Mouse (Mus musculus): ENCODE measurements around the gene Ikzf4.
"Not testable (repeated sequence)": the region's sequence is repeated elsewhere in the genome, so short reads cannot be mapped to it uniquely, and the experiment has no call there.

The Ikzf4 gene

GRCm38 (mm10) chr10:128639999-128640398 is 5.8 kb downstream of the Ikzf4 start:
- no peak for DNase-seq (ENCODE audit: low spot score)

DNA sequence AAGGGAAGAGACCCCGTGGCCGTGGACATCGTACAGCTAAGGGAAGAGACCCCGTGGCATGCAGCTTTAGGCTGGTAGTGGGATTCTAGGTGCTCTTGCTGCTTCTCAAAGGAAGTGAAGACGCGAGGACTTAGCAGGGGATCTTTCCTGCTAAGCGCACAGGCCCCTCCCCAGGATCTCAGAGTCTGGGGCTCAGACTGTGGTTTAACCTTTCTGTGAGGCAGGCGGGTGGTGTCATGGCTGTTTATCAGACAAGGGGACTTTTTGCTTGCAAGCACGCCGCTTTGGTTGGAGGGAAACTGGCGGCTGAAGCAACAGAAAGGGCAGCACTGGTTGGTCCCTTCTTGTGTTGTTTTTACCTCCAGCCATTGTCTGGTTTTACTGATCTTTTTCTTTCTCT is 8.8 kb downstream of the Ikzf4 start:
- no peak for DNase-seq (ENCODE audit: low spot score)

DNA sequence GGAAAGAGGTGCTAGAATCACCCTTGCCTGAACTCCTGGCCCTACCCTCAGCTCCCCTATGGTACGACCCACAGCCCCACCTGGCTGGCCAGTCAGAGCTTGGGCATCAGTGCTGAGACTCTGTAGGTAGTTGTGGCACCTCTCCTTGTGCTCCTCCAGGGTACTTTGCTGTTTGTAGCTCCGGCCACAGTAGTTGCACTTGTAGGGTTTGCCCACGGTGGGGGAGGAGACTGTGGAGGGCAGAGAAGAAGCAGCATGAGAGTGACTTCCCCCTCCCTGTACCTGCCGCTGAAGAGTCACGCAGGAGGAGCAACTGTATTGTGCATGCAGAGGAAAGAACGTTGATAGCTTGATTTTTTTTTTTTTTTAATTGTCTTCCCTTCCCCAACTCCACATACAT is 9.2 kb downstream of the Ikzf4 start:
- DNase-seq (ENCODE audit: low spot score) = no peak

GRCm38 (mm10) chr10:128635697-128636096 is 10.1 kb downstream of the Ikzf4 start:
- DNase-seq (ENCODE audit: low spot score) = no peak

DNA sequence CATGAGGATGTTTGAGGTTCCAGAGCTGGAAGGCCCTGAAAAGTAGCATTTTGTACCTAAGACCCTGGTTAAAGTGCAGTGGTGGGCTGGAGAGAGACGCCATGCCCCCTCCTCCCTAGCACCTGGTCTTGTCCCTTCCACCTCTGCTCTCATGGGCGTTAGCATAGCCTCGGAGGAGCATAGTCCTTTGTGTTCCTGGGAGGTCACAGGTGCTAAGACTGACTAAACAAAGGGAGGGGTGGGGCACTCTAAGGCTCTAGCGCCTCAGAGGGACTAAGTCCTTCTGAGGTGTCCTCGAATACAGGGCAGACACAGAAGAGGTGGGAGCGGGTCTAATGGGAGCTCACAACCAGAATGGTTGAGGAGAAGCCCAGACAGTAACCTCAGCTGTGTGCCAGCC is 14.2 kb downstream of the Ikzf4 start:
- DNase-seq (ENCODE audit: low spot score) = no peak

DNA sequence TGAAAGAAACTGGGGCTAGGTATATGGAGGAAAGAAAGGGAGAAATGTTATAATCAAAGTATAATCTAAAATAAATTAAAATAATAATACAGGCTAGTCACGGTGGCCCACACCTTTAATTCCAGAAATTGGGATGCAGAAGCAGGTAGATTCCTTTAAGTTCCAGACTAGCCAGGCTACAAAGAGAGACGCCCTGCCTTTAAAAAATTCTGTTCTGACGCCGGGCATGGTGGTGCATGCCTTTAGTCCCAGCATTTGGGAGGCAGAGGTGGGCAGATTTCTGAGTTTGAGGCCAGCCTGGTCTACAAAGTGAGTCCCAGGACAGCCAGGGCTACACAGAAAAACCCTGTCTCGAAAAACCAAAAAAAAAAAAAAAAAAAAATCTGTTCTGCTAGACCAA is 15.5 kb downstream of the Ikzf4 start:
- DNase-seq (ENCODE audit: low spot score) = not testable (repeated sequence)

DNA sequence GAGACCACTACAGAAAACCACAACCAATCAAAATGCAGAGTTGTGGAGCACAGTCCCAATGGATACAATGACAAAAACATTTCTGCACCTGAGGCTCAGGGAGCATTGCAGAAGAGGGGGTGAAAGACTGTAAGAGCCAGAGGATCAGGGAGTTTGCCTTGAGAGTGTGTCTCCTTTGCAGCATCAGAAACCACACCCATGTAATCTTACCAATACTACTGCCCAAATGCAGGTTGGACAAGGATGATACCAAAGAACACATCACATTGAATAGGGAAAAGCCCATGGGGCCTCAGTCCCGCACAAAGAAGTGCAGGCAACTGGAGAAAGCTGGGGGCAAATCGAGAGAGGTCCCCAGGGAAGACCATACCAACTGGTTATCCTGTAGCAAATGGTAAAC is 16.0 kb downstream of the Ikzf4 start:
- DNase-seq (ENCODE audit: low spot score) = no peak

DNA sequence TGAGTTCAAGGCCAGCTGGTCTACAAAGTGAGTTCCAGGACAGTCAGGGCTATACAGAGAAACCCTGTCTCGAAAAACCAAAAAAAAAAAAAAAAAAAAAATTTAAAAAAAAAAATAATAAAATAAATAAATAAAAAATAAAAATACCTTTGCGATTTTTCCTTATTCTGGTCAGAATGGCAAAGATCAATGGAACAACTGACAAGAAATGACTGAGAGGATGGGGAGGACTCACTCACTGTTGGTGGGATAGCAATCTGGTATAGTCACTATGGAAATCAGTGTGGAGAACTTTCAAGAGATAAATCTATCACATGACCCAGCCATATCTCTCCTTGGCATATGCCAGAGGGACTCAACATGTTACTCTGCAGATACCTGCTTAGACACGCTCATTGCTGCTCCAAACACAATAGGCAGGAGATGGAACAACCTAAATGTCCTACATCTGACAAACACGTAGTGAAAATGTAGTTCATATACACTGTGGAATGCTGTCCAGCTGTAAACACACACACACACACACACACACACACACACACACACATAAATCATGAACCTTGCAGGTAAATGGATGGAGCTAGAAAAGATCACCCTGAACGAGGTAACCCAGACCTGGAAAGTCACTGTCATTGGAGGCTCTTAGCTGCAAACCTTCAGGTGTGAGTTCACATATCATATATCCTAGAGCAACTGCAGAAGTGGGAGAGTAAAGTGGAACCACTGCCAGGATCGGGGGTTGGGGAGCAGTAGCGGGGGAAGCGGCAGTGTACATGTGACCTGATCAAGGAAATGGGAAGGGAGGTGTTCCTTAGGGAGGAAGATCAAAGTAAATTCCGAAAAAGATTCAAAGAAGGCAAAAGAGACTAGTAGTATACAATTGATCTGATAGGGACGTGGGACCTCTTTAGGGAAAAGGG is 18.1 kb downstream of the Ikzf4 start:
- no peak for DNase-seq (ENCODE audit: low spot score)

- DNase-seq (ENCODE audit: low spot score) = peak; percentile 90
Observed at GRCm38 (mm10) chr10:128626311-128627310, 19.2 kb downstream of the Ikzf4 start, which contains the start of gene Rps26. Gene Rps26, minus strand, starts transcription at chr10:128626747.

DNA sequence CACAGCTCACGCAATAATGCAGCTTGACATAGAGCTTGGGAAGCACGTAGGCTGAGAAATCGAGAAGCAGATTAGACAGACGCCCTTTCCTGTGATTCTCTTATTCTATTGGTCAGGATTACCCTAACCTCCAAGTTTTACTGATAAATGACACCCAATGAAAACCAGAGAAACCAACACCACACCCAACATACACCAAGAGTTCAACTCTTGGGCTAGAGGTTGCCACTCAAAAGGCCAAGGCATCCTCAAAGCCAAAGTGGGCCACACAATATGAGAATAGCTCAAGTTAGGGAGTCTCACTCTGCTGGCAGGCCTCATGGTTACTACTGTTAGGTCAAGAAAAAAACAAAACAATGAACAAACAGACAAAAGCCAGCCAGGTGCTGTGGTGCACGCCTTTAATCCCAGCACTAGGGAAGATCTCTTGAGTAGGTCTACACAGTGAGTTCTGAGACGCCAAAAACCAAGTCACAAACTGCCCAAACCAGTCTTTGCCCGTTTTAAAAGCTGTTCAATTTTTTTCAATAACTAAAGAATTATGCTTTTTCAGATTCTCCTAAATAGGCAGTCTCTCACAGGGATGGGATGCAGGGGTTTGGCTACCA is 20.4 kb downstream of the Ikzf4 start:
- DNase-seq (ENCODE audit: low spot score) = no peak

- DNase-seq (ENCODE audit: low spot score) = not testable (repeated sequence)
Observed at GRCm38 (mm10) chr10:128623106-128623613, 22.6 kb downstream of the Ikzf4 start.

DNA sequence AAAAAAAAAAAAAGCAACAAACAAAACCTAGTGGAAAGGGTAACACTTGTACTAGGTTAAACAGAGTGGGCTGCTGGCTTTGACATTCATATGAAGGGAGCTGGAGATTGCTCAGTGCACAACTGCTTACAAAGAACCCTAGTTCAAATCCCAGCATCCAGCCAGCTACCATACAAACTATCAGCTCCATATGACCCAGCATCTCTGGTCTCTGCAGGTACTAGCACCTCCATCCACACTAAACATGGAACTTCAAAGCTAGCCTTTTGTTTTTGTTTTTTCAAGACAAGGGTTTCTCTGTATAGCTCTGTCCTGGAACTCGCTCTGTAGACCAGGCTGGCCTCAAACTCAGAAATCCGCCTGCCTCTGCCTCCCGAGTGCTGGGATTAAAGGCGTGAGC is 23.1 kb downstream of the Ikzf4 start:
- no peak for DNase-seq (ENCODE audit: low spot score)

DNA sequence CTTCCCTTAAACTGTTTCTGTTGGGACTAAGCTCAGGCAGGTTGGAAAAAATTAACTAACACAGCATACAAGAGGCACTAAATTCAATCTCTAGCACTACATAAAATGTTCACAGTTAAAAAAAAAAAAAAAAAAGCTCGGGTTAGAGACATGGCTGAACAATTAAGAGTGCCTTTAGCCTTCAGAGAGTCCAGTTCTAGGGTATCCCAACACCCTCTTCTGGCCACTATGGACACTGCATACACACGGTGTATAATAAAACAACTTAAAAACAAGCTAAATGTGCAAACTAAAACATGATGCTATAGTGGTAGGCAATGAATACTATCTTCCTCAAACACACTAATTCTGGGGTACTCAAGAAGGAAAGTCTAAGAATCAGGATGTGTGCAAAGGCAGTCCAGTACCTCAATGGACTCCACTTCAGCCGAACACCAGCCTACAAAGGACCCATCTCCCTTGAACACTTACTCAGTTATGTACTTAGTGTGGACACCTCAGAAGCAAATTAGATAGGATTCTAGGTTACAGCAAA is 23.7 kb downstream of the Ikzf4 start:
- no peak for DNase-seq (ENCODE audit: low spot score)

- no peak for DNase-seq (ENCODE audit: low spot score)
Observed at GRCm38 (mm10) chr10:128620241-128620640, 25.6 kb downstream of the Ikzf4 start.

DNA sequence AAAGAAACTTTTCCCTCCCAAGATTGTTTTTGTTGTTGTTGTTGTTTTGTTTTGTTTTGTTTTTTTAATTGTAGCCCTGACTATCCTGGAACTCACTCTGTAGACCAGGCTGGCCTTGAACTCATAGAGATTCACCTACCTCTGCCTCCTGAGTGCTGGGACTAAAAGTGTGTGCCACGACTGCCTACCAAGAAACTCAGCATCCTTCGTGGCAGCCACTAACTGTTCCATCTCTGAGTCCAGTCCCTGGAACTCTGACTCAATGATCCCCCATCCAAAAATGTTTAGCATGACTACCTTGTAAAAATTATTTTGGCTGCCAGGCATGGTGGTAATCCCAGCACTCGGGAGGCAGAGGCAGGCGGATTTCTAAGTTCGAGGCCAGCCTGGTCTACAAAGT is 26.6 kb downstream of the Ikzf4 start:
- not testable (repeated sequence) for DNase-seq (ENCODE audit: low spot score)

- no peak for DNase-seq (ENCODE audit: low spot score)
Observed at GRCm38 (mm10) chr10:128618570-128618969, 27.2 kb downstream of the Ikzf4 start.

DNA sequence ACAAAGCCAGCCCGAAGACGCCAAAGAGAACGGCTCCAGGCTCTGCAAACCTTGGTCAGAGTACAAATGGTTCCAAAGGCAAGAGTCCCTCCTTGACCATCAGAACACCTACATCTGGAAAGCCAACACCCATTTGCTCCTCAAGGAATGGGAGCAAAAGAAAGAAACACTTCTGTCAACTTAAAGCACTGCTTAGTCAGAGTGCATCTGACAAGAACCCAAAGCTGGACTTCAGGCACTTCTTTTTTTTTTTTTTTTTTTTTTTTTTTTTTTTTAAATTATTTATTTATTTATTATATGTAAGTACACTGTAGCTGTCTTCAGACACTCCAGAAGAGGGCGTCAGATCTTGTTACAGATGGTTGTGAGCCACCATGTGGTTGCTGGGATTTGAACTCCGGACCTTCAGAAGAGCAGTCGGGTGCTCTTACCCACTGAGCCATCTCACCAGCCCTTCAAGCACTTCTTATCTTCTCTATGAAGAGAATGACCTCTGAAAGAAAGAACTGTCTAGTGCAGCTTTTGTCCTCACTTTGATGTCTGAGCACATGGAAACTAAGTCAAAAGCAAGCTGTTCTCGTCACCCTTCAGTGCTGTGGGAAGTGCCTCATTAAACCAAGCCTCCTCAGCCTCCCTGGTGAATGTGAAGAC is 29.9 kb downstream of the Ikzf4 start:
- DNase-seq (ENCODE audit: low spot score) = not testable (repeated sequence)

DNA sequence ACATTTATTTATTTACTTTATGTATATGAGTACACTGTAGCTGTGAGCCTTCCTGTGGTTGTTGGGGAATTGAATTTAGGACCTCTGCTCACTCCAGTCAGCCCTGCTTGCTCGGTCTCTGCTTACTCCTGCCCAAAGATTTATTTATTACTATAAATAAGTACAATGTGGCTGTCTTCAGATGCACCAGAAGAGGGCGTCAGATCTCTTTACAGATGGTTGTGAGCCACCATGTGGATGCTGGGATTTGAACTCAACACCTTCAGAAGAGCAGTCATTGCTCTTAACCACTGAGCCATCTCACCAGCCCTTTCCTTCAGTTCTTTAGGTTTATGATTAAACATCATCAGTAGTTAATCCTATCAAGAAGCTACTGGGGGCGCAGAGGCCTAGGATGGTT is 30.9 kb downstream of the Ikzf4 start:
- no peak for DNase-seq (ENCODE audit: low spot score)

DNA sequence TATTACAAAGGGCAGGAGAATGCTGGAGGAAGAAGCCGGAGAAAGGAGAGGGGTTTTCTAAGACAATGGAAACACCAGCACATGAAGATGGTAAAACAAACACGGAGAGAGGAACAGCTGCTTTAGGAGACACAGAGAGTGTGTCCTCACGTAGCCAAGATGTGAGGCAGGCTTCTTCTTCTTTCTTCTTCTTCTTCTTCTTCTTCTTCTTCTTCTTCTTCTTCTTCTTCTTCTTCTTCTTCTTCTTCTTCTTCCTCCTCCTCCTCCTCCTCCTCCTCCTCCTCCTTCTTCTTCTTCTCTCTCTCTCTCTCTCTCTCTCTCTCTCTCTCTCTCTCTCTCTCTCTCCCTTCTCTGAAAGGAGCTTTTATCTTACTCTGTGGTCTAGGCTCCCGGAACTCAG is 32.0 kb downstream of the Ikzf4 start:
- not testable (repeated sequence) for DNase-seq (ENCODE audit: low spot score)

DNA sequence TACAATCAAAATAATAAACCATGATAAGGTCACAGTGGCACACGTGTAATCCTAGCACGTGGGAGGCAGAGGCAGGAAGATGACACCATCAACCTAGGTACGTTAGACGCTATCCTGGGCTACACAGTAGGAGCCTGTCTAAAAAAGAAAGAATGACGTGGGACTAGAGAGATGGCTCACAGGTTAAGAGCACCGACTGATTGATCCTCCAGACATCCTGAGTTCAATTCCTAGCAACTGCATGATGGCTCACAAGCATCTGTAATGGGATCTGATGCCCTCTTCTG is 32.7 kb downstream of the Ikzf4 start:
- DNase-seq (ENCODE audit: low spot score) = no peak

DNA sequence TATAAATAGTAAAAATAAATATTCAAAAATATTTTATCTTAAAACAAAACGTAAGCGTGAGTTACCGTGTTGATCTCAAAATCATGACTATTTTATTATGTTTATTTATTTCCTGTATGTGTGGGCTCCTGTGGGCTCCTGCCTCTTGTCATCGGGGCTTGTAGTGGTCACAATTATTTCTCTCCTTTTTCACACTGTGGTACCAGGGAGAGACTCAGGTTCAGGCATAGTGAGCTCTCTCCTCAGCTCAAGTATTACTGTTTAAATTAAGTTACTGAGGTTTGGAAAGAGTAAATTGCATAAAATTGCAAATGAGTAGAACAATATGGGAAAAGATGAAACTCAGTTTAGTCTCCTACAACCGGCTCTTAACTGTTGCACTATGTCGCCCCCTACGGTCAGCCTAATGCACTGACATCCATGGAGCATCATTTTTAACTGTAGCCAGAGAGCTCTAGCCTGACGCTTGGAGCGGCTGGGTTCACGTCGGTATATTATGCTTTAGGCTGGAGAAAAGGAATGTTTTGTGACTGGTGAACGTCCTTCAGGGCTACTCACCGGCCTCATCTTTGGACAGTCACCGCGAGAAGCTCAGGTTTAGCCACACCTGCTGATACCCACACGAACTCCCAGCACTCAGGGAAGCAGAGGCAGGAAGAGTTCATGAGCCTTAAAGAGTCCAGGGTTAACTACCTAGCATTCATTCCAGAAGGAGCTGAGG is 33.2 kb downstream of the Ikzf4 start:
- peak; percentile 47 for DNase-seq (ENCODE audit: low spot score)
